Mouse (Mus musculus) CD4-positive helper T cell, adult 2 months (primary cell): Measurements from ENCODE around the gene Mrpl58.

ENCODE experiments used
- DNase-seq: peaks from one replicate; pipeline ENCODE4 v3.0.0-alpha.2; 2012; ENCODE audit warnings: low read depth, missing footprints, low spot score

The Mrpl58 gene

DNA sequence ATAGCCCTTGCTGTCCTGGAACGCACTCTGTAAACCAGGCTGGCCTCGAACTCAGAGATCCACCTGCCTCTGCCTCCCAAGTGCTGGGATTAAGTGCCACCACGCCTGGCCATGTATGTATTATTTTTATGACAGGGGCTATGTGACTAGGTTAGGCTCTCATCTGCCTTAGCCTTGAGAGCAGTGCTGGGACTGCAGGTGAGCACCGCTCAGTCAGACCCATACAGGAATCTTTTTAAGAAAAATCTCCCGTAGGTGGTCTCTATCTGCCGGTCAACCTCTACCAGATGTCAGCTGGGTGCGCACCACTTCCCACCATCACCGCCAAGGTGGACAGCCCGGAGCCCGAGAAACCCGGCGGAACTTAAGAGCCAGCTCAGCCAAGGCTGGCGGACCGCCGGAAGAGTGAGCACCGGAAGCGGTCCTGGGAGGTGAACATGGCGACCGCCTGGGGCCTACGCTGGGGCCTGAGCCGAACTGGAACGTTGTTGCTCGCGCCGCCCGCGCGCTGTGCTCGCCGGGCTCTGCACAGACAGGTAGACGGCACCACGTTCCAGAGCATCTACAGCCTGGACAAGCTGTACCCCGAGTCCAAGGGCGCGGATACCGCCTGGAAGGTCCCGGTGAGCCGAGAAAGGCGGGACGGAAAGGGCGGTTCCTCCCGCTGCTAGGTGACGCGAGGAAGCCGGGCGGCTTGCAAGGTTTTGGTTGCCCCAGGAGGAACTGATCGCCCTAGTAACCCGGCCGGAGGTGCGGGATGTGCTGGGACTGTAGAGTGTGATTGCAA is at the start of gene Mrpl58:
TSS of gene Mrpl58 (plus strand) at position 415 of the 787 bp plus-strand sequence.
- peak; percentile 88 for DNase-seq

- DNase-seq, result peak; percentile 79
These were observed 49.4 kb upstream of the Mrpl58 start for GRCm38 (mm10) chr11:115354183-115354582.

DNA sequence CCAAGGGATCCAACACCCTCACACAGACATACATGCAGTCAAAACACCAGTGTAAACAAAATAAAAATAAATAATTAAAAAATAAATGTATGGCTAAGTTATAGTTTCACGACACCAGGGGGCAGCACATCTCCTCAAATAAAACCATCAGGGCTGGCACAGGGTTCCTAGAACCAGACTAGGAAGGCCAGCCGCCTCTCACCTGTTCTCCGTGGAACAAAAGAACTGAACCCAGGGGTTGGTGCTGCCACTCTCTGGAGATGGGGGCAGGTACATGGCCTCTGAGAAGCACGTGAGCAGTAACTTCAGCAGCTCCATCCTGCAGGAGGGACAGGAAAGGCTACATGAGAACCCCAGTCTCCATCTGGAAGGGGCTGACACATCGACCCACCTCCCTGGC is 45.1 kb upstream of the Mrpl58 start:
- DNase-seq, result peak; percentile 79

- DNase-seq, result no peak
These were observed 44.3 kb upstream of the Mrpl58 start for GRCm38 (mm10) chr11:115359293-115359692.

GRCm38 (mm10) chr11:115359726-115360125 is 43.8 kb upstream of the Mrpl58 start:
- DNase-seq, result no peak

- no peak for DNase-seq
These were observed 39.4 kb upstream of the Mrpl58 start for GRCm38 (mm10) chr11:115364136-115364535.

DNA sequence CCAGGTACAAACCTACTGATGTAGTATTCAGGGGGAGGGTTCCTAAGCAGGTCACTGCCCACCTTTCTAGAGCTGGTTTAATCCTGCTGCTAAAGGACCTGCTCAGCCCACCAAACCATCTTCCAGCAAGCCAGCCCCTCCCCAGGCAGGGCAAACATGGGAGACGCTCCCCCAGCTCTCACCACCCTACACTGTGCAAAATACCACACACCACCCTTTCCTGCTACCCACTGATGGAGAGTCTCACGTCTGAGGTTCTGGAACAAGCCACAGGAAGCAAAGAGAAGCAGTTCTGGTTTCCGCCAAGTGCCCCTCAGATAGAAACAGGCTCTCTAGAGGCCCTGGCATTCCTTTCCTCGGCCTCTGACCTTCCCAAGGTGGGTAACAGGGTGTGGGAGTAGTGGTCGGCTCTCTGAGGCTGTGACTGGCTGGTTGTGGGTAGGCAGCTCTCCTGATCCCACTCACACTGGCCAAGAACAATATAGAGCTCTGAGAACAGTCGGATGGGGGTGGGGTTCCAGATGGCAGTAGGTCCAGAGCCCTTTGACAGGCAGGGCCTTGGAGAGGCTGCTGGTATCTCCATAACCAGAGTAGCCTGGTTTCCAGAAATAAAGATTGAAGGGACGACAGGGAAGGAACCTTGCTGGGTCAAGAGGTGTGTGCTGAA is 37.4 kb upstream of the Mrpl58 start:
- DNase-seq, result peak; percentile 42

GRCm38 (mm10) chr11:115366706-115367394 is 36.7 kb upstream of the Mrpl58 start:
- peak; percentile 45 for DNase-seq

- DNase-seq, result peak; percentile 87
These were observed 36.1 kb upstream of the Mrpl58 start, which contains the start of gene Hid1 for GRCm38 (mm10) chr11:115367395-115367944. Gene Hid1 (minus strand): TSS chr11:115367756.

GRCm38 (mm10) chr11:115370368-115370767 is 33.2 kb upstream of the Mrpl58 start:
- no peak for DNase-seq

DNA sequence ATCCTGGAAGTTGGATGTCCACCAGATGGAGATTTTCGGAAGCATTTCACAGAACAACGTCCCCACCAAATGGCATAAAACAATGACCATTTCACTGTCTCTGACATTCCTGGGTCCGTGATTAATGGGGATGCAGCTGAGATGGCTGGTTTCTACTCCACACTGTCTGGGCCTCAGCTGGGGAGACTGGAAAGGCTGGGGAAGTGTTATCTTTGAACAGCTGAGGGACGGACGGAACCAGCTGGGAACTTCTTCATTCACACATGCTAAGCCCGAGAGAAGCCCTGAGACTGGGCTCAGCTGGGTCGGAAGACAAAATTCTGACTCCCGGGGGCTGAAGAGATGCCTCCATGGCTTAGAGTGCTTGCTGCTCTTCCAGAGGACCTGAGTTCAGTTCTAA is 32.2 kb upstream of the Mrpl58 start:
- no peak for DNase-seq

- DNase-seq, result no peak
These were observed 31.5 kb upstream of the Mrpl58 start for GRCm38 (mm10) chr11:115372015-115372414.

DNA sequence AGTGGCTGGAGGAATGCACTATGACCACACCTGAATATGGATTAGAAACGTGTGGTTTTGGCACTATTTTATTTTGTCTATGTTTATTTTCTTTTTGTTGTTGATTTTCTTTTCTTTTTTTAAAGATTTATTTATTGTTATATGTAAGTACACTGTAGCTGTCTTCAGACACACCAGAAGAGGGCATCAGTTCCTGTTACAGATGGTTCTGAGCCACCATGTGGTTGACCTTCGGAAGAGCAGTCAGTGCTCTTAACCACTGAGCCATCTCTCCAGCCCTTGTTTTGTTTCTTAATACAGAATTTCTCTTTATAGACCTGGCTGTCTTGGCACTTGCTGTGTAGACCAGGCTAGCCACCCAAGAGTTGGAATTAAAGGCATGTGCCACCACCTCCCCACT is 30.8 kb upstream of the Mrpl58 start:
- DNase-seq, result no peak

- DNase-seq, result peak; percentile 25
These were observed 29.5 kb upstream of the Mrpl58 start for GRCm38 (mm10) chr11:115373805-115374694.

GRCm38 (mm10) chr11:115374695-115375425 is 28.7 kb upstream of the Mrpl58 start:
- DNase-seq, result no peak

GRCm38 (mm10) chr11:115376722-115377121 is 26.8 kb upstream of the Mrpl58 start:
- no peak for DNase-seq

DNA sequence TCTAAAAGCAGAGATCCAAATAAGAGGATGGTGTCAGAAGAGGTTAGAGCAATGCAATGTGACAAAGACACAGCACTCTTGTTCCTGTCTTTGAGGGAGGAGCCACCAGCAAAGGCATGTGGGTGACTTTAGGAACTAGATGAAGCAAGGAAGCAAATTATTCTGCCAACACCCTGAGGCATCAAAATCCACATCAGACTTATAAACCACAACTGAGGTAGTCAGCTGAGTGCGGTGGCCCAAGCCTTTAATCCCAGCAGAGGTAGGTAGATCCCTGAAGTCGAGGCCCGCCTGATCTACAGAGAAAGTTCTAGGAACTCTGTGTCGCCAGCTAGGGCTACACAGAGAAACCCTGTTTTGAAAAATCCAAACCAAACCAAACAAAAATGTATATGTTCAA is 26.3 kb upstream of the Mrpl58 start:
- no peak for DNase-seq

- no peak for DNase-seq
These were observed 25.7 kb upstream of the Mrpl58 start for GRCm38 (mm10) chr11:115377854-115378253.

GRCm38 (mm10) chr11:115381276-115381675 is 22.3 kb upstream of the Mrpl58 start:
- DNase-seq, result no peak
